Mouse (Mus musculus): ENCODE data around the gene H2afb3. TPM values are rescaled to one million over a fixed set of nuclear protein-coding genes. Genes with fewer than 3 reads are reported as not detected.
"Not testable (repeated sequence)": the region's sequence is repeated elsewhere in the genome, so short reads cannot be mapped to it uniquely, and the experiment has no call there.

H2afb3 gene
- not detected for total RNA-seq (2021)
- long read RNA-seq, experiment 1: 0 reads
- long read RNA-seq, experiment 2: 0 reads

GRCm38 (mm10) chrX:120312995-120313394 lies at the start of gene H2afb3:
Gene H2afb3 (minus strand): TSS chrX:120313095.
- DNase-seq (ENCODE audit: low spot score in 2 of 2): not testable (repeated sequence)

- no peak for DNase-seq (ENCODE audit: low spot score in 2 of 2)
Observed at GRCm38 (mm10) chrX:120301469-120302175, 11.3 kb downstream of the H2afb3 start.

GRCm38 (mm10) chrX:120292832-120293750 lies 19.8 kb downstream of the H2afb3 start:
- DNase-seq (ENCODE audit: low spot score in 2 of 2): no peak

GRCm38 (mm10) chrX:120291696-120292095 lies 21.2 kb downstream of the H2afb3 start:
- no peak for DNase-seq (ENCODE audit: low spot score in 2 of 2)

GRCm38 (mm10) chrX:120290900-120291280 lies 22.0 kb downstream of the H2afb3 start:
- DNase-seq (ENCODE audit: low spot score in 2 of 2): no peak

GRCm38 (mm10) chrX:120290011-120290899 lies 22.6 kb downstream of the H2afb3 start, which contains the start of gene Pcdh11x:
Gene Pcdh11x (plus strand): TSS chrX:120290259.
- DNase-seq (ENCODE audit: low spot score in 2 of 2): peak in 1 of 2 experiments; percentile 11

GRCm38 (mm10) chrX:120287502-120287901 lies 25.4 kb downstream of the H2afb3 start:
- no peak for DNase-seq (ENCODE audit: low spot score in 2 of 2)

- DNase-seq (ENCODE audit: low spot score in 2 of 2): no peak
Observed at GRCm38 (mm10) chrX:120285522-120285921, 27.4 kb downstream of the H2afb3 start.

Other genes starting within 250 kb of the H2afb3 start
- gene Pcdh11x, start 22.8 kb downstream of the H2afb3 start, total RNA-seq (2021): 1 to 10 TPM in 1 of 2 experiments, under 1 TPM in 1; 0.96 to 2.1 TPM